Comparison of ENCODE assay signal across 10 mouse cellular contexts in the genomic region with DNA sequence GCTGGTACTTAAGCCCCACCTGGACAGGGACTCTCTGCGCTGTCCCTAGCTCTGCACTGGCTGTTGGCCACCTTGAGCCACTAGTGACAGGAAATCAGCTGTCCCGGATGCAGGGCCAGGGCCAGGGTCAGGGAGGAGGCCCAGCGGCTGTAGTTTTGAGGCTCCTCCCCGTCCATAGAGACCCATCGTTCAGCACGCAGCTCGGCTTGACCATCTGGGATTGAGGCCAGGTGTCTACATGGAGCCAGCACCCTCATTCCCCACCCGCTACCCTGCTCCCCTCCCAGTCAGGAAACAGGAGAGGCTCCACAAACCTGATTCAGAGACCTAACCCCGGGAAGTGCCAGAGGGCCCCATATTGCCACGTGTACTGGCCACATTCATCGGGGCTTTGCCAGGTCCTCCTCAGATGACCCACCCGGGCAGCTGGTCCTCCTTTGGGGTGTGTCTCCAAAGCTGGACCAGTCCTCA. TPM values are rescaled to one million over a fixed set of nuclear protein-coding genes. Genes with fewer than 3 reads are reported as not detected.
DNase-seq lines count a peak whose midpoint lies in the region; ATAC-seq and TF ChIP-seq lines count a peak whose summit lies in the region.
"Had no signal": no experiment of that assay in that cellular context is flagged by ENCODE, and none has a peak within 500 bp of the region (broad histone marks: within the 10 kb centered on the region; RNA-seq: fewer than 3 reads in every experiment).

No protein-coding gene starts in this region.

- H3K4me1 ChIP-seq in kidney, adult 2 months (ENCODE audit: control insufficient read depth, insufficient read depth, low read length), result peaks cover 40% of the 10 kb centered on the region
- peaks cover 39% of the 10 kb centered on the region for H3K4me1 ChIP-seq in lung, embryonic 16.5 days (replicated peaks; ENCODE audit: control insufficient read depth, insufficient read depth, low read length)

- H3K27me3 ChIP-seq in kidney, adult 2 months (replicated peaks; ENCODE audit: control insufficient read depth, insufficient read depth, low read length), result no peaks in the 10 kb centered on the region
- no peaks in the 10 kb centered on the region for H3K27me3 ChIP-seq in lung, embryonic 16.5 days (ENCODE audit: control insufficient read depth, insufficient read depth, low read depth, low read length)
- H3K27me3 ChIP-seq: embryonic facial prominence, embryonic 13.5 days had no signal

- H3K27ac ChIP-seq in kidney, adult 2 months (ENCODE audit: insufficient read depth, low read depth, low read length), result no peak overlapping the region
- H3K27ac ChIP-seq in lung, embryonic 16.5 days (ENCODE audit: low read length), result no peak overlapping the region
- H3K27ac ChIP-seq: embryonic facial prominence, embryonic 13.5 days had no signal

- no peak; the same call in 1 of the 2 replicates for ATAC-seq in lung, embryonic 16.5 days (ENCODE audit: low read depth)

- no peak for TF ChIP-seq CTCF in kidney, adult 2 months (conservative IDR thresholded peaks at IDR 0.05; ENCODE audit: insufficient read depth, insufficient read length, low read depth, low read length)

- no peaks in the 10 kb centered on the region for H3K9me3 ChIP-seq in lung, embryonic 16.5 days (ENCODE audit: control insufficient read depth, low read length)
- H3K9me3 ChIP-seq: embryonic facial prominence, embryonic 13.5 days had no signal

- H3K4me2 ChIP-seq in lung, embryonic 16.5 days (ENCODE audit: low read depth, low read length), result no peak overlapping the region
- H3K4me2 ChIP-seq: embryonic facial prominence, embryonic 13.5 days had no signal

- H3K4me3 ChIP-seq in kidney, adult 2 months (ENCODE audit: insufficient read depth, low read depth, low read length), result no peak overlapping the region
- no peak overlapping the region for H3K4me3 ChIP-seq in lung, embryonic 16.5 days (ENCODE audit: low read length)
- H3K4me3 ChIP-seq: embryonic facial prominence, embryonic 13.5 days; megakaryocyte, embryonic 14.5 days had no signal

- H3K9ac ChIP-seq in lung, embryonic 16.5 days (ENCODE audit: low read length), result peak overlapping the region; percentile 41; the same call in 1 of the 2 replicates

- no peak for TF ChIP-seq POLR2A in kidney, adult 2 months (IDR thresholded peaks at IDR 0.05; ENCODE audit: low read depth, low read length)

- WGBS in kidney, adult 2 months, result 32% methylated on average over 12 of the region's 12 CpGs
- 36% methylated on average over 12 of the region's 12 CpGs for WGBS in lung, embryonic 16.5 days

- peak; percentile 47 to 53 for DNase-seq in cerebellum, postnatal 10 days
- no peak for DNase-seq in cerebellum, adult 11-12 months
- peak; percentile 93 for DNase-seq in gastrocnemius, adult 18-20 months (ENCODE audit: low spot score)
- DNase-seq in kidney, adult 2 months, result peak; percentile 84
- DNase-seq in layer of hippocampus, postnatal 10 days (ENCODE audit: low spot score in 2 of 2), result no peak
- no peak for DNase-seq in spleen, postnatal 36 days (ENCODE audit: low spot score in 2 of 2)
- DNase-seq in cerebellum, postnatal 14 days, result no peak

- H3K36me3 ChIP-seq in kidney, adult 2 months (ENCODE audit: control insufficient read depth, insufficient read depth, low read length), result no peaks in the 10 kb centered on the region
- H3K36me3 ChIP-seq in lung, embryonic 16.5 days (ENCODE audit: control insufficient read depth, insufficient read depth, low read length), result no peaks in the 10 kb centered on the region
- H3K36me3 ChIP-seq: embryonic facial prominence, embryonic 13.5 days had no signal

RNA-seq across cellular contexts. Expression of gene Morn1, which starts 54.5 kb away (rescaled TPM):
- total RNA-seq in gastrocnemius, adult 18-20 months (2021), result 1 to 10 TPM in 1 of 2 experiments, under 1 TPM in 1; 1.00 to 1.9 TPM
- 10.4 and 12.4 TPM in 2 replicates for polyA plus RNA-seq in kidney, adult 2 months (2012; rRNA removed)
- 6.3 and 6.9 TPM in 2 replicates for polyA plus RNA-seq in lung, embryonic 16.5 days (2015; fragmentation: Nextera tagmentation; extraction: Ambion mirVana)
- total RNA-seq in layer of hippocampus, postnatal 10 days (2021), result 10 to 100 TPM; 17.8 to 20.6 TPM

RNA-seq across cellular contexts. Expression of gene Rer1, which starts 54.6 kb away (rescaled TPM):
- total RNA-seq in gastrocnemius, adult 18-20 months (2021), result 10 to 100 TPM; 53.0 to 58.0 TPM
- 133 TPM in 2 replicates for polyA plus RNA-seq in kidney, adult 2 months (2012; rRNA removed)
- 150 and 157 TPM in 2 replicates for polyA plus RNA-seq in lung, embryonic 16.5 days (2015; fragmentation: Nextera tagmentation; extraction: Ambion mirVana)
- 10 to 100 TPM; 67.0 to 69.1 TPM for total RNA-seq in layer of hippocampus, postnatal 10 days (2021)

Comparison
In these comparisons a context has a peak if more than half of its experiments do, and no peak if none do; other contexts are left out.
1. DNase-seq: peak in cerebellum, postnatal 10 days (2 of 2), gastrocnemius, adult 18-20 months (single experiment) and kidney, adult 2 months (single experiment); none in cerebellum, adult 11-12 months (single experiment), layer of hippocampus, postnatal 10 days (0 of 2), spleen, postnatal 36 days (0 of 2) and cerebellum, postnatal 14 days (0 of 2).
2. RNA of gene Morn1, which starts 54.5 kb away (total RNA-seq): 17.8 to 20.6 TPM in layer of hippocampus, postnatal 10 days; 1.00 to 1.9 TPM in gastrocnemius, adult 18-20 months; every median in the first group is over 4 times any median in the second.